Mouse (Mus musculus): ENCODE data around the gene Spata20.

DNA sequence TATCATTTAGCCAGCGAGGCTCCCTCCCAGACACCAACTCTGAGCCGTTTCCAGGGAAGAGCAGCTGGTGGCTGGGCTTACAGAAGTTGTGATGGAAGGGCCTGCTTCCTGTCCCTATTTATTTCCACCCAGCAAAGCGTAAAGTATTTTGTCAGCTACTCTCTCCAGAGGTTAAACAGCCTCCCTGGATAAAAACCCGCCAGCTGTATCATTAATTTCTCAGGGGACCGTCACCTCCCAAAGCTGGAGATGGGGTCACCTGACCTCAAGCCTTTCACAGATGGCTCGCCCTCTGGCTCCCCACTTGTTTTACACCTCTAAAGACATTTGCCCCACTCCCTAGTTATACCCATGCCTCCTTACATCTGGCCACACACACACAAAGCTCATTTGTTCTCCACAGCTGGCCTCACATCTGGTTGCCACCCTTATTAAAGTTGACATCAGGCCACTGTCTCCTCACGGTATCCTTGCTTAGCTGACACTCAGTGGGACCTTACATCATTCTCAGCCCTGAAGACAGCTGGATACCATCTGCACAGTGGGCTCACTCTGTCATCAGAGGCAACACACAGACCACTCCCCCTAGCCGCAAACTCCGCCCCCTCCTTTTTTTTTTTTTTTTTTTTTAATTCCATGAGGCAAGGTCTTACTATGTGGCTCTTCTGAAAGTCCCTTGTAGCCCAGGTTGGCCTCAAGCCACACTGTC, 40.3 kb upstream of the Spata20 start:
- TF ChIP-seq CTCF (conservative IDR thresholded peaks at IDR 0.05; ENCODE audit: insufficient read depth, insufficient read length, low read depth, low read length) = no peak
- no peak for TF ChIP-seq POLR2A (IDR thresholded peaks at IDR 0.05; ENCODE audit: low read depth, low read length)

All from kidney, adult 2 months (tissue).